Mouse (Mus musculus) brain, embryonic 14.5 days (tissue): ENCODE measurements around the gene Zbtb45. TPM values are rescaled to one million over a fixed set of nuclear protein-coding genes. Genes with fewer than 3 reads are reported as not detected.
A peak's percentile ranks its signal among the peaks of the same experiment; 100 is the strongest.

Source experiments
- DNase-seq: peaks from one replicate; pipeline ENCODE4 v3.0.0-alpha.2; 2011; ENCODE audit warnings: low read depth
- CTCF ChIP-seq: fragments of 200-500 bp; IDR thresholded peaks from 2 replicates; pipeline ENCODE4 v1.5.1; 2012; ENCODE audit warnings: inconsistent platforms, mild to moderate bottlenecking, moderate library complexity, borderline replicate concordance; ENCODE audit not compliant: insufficient read depth, insufficient read length; ENCODE audit errors: extremely low read depth
- POLR2A ChIP-seq: fragments of 200-500 bp; IDR thresholded peaks from 2 replicates; pipeline ENCODE4 v1.6.1; 2012; ENCODE audit warnings: mild to moderate bottlenecking, inconsistent platforms, borderline replicate concordance; ENCODE audit not compliant: poor library complexity, insufficient read depth, insufficient read length, severe bottlenecking; ENCODE audit errors: extremely low read depth
- polyA plus RNA-seq: library from polyadenylated mRNA; depleted of rRNA; stranded (reverse); fragments of >200 nt; gene quantifications from 2 replicates; pipeline ENCODE4 v1.2.3, GENCODE M21; 2012

The Zbtb45 gene
- polyA plus RNA-seq, 1 experiment: 54.8 TPM

DNA sequence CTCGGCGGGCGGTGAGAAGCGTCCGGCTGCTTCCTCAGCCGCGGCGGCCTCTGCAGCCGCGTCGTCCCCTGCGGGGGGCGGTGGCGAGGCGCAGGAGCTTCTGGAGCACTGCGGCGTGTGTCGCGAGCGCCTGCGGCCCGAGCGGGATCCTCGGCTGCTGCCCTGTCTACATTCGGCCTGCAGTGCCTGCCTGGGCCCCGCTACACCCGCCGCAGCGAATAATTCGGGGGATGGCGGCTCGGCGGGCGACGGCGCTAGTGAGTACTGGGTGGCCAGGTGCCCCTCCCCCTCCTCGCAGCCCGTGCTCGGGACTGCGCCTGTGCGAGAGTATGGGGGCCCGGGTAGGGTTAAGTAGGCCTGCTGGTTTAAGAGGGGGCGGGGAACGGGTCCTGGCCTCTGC, 15.0 kb upstream of the Zbtb45 start:
- peak; percentile 87 for DNase-seq
- TF ChIP-seq CTCF (no peak), POLR2A (no peak)

DNA sequence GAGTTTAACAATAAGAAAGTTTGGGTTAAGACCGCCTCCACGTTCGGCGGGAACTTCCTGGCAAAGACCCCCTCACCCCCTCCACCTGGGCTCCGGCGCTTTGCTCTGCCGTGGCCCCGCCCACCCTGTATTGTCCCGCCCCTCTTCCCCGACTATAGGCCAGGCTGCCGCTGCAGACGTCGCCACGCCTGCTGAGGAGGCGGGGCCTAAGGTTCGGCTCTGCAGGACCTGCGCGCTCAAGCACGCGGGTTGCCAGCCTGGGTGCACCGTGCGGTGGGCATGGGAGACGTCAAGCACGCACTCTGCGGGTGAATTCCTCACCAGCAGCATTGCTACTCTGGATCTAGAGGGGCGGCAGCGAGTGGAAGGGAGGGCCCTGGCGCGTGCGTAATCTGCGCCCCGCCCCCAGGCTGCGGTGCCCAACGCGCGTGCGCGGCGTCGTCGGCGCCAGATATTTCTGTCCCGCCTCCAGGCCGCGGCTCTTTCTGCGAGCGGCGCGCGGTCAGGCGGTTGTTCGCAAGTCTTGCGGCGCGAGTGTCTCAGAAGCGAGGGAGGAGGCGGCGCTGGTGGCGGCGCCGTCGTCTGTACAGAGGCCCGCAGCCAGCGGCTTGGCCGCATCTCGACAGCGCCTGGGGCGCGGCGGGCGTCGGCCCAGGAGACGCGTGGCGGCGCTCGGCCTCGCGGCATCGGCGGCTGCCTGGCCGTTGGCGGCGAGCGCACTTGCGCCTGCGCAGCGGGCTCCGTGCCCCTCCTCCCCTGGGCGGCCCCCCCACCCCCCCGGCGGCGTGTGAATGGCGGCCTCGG, 14.3 kb upstream of the Zbtb45 start:
- TF ChIP-seq CTCF: no peak
- peak; percentile 89 for TF ChIP-seq POLR2A

DNA sequence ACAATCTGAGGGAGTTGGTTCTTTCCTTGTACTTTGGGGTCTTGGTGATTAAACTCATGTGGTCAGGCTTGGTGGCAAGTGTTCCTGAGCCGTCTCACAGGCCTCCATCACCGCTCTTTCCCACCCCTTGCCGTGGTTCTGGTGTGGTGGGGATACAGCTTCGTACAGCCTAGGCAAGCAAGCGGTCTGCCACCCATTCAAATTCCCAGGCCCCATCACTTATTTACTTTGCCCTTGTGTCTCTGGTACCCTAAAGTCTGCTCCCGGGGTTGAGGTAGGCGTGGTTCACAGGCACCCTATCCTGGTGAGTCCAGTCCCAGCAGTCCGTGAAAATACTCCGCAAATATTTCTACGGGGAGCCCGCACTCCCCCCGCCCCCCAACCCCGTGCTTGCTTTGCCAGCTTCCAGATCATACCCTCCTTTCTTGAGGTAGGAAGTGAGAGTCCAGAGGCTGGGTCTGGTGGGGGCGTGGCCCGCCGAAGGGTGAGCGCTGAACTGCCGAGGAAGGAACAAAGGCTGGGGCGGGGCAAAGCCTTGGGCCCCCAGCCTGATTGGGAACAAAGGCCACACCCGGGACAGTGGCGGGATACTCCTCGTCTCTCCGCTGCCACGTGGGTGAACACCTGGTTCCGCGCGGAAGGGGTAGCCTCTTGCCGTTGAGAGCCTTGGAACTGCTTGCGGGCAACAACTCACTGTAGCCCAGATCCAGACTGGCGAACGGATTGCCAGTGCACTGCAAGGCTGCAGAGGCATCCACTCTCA, 13.1 kb upstream of the Zbtb45 start:
- TF ChIP-seq POLR2A (no peak), CTCF (no peak)
- DNase-seq: peak; percentile 88

More for the DNA sequence above, 14.3 kb upstream of the Zbtb45 start:
- peak; percentile 98 for DNase-seq

DNA sequence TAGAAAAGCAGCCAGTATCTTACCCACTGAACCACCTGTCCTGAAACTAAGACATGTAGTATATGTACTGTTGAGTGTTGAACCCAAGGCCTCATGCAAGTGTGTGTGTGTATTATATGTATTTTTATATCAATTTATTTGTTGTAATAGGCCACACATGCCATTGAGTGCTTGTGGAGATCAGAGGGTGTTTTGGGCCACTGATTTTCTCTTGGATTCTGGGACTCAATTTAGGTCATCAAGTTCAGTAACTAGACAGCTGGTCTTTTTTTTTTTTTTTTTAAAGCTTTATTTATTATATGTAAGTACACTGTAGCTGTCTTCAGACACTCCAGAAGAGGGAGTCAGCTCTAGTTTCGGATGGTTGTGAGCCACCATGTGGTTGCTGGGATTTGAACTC, 5.4 kb upstream of the Zbtb45 start:
- no peak for DNase-seq
- TF ChIP-seq CTCF (no peak), POLR2A (no peak)

DNA sequence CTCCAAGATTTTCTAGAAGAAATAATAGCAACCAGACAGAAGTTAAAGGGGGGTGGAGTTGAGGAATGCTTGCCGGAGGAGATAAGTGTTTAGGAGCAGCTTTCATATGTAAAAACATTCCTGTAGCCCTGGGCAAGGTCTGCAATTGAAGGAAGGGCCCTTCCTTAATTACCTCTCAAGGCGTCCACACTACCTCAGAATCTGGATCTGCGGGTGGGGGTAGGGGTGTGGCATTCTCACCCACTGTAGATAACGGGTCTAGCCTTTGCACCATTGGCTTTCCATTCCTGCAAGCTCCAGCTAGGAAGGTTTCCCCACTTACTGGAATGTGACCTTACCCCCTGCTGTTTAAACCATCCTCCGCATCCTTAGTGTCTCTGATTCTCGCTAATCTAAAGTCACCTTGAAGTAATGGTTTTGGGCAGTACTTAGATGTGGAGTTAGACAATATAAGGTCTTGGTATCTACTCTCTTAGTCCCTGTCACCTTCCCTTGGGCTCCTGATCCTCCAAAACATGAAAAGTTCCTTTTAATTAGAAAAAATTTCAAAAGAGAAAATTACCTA, 4.5 kb upstream of the Zbtb45 start:
- TF ChIP-seq POLR2A (no peak), CTCF (no peak)

DNA sequence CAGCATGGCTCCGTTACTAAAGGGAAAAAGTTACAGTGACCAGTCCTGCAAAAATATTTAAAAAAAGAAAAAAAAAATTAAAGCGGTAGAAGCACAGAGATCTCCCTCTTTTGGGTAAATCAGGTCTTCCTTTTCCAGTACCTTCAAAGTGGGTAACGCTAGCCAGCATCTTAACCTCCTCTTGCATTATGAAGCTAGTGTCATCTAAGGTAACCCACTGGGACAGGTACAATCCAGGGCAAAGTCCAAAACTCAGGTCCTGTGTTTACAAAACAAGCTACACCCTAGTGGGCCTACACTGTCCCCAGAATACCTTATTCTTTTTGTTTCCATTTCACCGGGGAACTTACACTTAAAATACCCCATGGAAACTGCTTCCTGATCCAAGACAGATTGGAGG, 3.8 kb upstream of the Zbtb45 start:
- DNase-seq: no peak
- TF ChIP-seq POLR2A (no peak), CTCF (no peak)

More for the DNA sequence above, 4.5 kb upstream of the Zbtb45 start:
- no peak for DNase-seq

DNA sequence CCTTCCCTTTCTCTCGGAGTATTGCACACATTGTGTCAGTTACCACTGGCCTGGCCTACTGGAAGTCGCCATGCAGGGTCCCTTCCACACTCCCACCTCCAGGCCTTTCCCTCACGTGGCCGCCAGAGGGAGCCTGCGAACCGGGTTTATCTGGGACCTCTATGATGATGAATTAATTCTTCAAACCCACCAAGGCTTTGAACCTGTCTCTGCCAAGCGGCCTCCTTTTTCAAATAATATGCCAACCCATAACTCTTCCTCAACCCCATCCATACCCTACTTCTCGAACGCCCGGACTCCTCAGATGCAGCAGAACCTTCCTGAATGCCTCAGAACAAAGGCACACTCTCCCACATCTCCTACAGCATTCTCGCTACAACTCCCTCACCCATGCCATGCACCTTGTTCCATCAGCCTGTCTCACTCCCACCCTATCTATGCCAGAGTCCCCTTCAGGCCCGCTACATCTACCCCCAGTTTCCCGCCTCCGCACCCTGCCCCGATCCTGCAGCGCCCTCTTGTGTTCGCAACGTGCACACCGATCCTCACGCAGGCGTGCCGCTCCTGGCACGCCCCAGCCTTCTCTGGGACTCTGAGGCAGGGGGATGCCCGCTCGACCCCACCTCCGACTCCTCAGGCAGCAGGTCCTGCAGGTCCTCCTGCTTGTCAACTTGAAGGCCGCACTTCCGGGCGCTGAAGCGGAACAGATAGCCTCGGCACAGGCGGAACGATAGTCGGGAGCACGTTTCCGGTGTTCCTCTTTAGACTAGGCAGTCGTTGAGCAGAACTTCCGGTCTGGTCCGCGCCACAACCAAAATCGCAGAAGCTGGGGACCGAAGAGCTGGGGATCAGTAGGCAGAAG, 460 bp downstream of the Zbtb45 start:
- TF ChIP-seq CTCF (peak; percentile 96), POLR2A (peak; percentile 11; the same call in 1 of the 2 replicates)
- peak; percentile 99 for DNase-seq

DNA sequence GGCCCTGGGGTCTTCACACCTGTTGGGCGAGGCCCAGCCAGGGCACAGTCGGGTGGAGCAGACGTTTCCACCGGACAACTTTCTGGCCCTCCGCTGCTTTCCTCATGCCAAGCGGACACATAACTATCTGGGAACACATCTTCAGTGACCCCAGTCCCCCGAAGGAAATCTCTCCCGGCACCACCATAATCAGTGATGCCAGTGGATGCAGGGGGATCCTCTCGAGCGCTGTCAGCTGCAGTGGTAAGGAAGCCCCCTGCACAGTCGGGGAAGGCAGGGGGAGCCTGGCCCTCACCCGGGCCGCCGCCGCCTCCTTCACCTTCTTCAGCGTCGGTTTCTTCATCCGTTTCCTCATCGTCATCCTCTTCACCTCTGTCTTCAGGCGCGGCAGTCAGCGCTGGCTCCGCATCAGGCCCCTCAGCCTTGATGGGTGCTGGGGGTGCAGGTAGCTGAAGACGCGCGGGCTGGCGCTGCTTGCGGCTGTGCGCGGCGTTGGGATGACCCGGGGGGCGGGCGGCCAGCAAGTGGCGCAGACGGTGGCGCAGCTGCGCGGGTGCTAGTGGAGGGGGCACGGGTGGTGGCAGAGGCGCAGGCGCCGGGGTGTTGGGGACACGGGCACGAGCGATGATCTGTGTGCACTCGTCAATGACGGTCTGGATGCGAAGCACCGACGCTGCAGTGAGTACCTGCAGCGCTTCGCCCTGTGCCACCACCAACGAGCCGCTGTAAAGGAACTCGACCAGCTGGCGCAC, 2.3 kb downstream of the Zbtb45 start:
- no peak for DNase-seq
- TF ChIP-seq CTCF (no peak), POLR2A (no peak)

DNA sequence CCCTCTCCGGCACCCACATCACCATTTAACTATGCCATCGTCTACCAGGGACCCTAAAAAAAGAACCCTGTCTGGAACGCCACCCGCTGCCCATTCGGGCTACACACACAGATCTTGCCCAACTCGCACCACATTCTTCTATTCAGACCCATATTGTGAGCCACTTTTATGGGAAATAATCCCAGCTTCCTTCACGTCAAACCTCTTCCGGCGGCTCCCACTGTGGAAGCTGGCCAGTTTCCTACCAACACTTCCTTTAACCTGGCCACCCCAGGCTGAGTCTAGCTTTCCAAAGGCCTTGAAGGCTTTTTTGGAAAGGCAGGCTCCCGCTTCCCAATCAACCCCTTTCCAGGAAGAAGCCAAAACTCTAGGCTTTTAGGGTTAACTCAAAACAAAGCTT, 3.3 kb downstream of the Zbtb45 start:
- TF ChIP-seq POLR2A (no peak), CTCF (no peak)
- DNase-seq: no peak

DNA sequence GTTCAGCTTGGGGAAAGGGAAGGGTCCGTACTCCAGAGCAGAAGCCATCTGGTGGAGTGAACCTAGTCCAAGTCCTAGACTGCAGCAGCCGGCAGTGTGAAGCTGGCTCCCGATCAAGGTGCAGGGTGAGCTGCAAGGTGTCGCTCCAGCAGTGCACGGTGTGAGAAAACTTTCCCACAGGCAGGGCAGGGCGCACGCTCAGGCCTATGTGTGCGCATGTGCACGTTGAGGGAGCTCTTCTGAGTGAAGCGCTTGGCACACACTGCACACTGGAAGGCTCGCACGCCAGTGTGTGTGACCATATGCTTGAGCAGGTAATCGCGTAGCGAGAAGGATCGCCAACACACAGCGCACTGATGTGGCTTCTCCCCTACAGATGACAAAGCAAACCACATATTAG, 3.8 kb downstream of the Zbtb45 start:
- TF ChIP-seq CTCF (no peak), POLR2A (no peak)
- DNase-seq: peak; percentile 24
